Mouse (Mus musculus) heart, embryonic 16.5 days (tissue): ENCODE data around the gene Metrn. TPM values are rescaled to one million over a fixed set of nuclear protein-coding genes. Genes with fewer than 3 reads are reported as not detected.

Source experiments
- ATAC-seq: fragments of 200-750 bp; cut with Nextera tagmentation; replicated peaks from 2 replicates; pipeline ENCODE4 v1.8.0; 2017; ENCODE audit warnings: moderate number of reproducible peaks; ENCODE audit not compliant: insufficient read depth, low FRiP score; ENCODE audit errors: extremely low read depth
- H3K27ac ChIP-seq: fragments of 300-500 bp; sonication (generic); 2 replicates; pipeline ENCODE4 v1.5.1; 2014; ENCODE audit warnings: mild to moderate bottlenecking, low read length, control low read depth, moderate library complexity
- H3K27me3 ChIP-seq: fragments of 300-500 bp; sonication (generic); 2 replicates; pipeline ENCODE4 v1.6.1; 2014; ENCODE audit warnings: low read length, mixed read lengths; ENCODE audit not compliant: control insufficient read depth, insufficient read depth
- H3K36me3 ChIP-seq: fragments of 300-500 bp; sonication (generic); 2 replicates; pipeline ENCODE4 v1.6.1; 2014; ENCODE audit not compliant: control insufficient read depth, insufficient read depth
- H3K4me1 ChIP-seq: fragments of 300-500 bp; sonication (generic); 2 replicates; pipeline ENCODE4 v1.6.1; 2014; ENCODE audit warnings: low read length, mixed read lengths; ENCODE audit not compliant: control insufficient read depth, insufficient read depth
- H3K4me2 ChIP-seq: fragments of 300-500 bp; sonication (generic); 2 replicates; pipeline ENCODE4 v1.6.1; 2014; ENCODE audit warnings: low read depth, mild to moderate bottlenecking, control low read depth, low read length
- H3K4me3 ChIP-seq: fragments of 300-500 bp; sonication (generic); 2 replicates; pipeline ENCODE4 v1.5.1; 2014; ENCODE audit warnings: mild to moderate bottlenecking, control low read depth, low read length
- H3K9ac ChIP-seq: fragments of 300-500 bp; sonication (generic); 2 replicates; pipeline ENCODE4 v1.6.1; 2014; ENCODE audit warnings: low read length, control low read depth
- H3K9me3 ChIP-seq: fragments of 300-500 bp; sonication (generic); replicated peaks from 2 replicates; pipeline ENCODE4 v1.6.1; 2016; ENCODE audit warnings: low read length; ENCODE audit not compliant: control insufficient read depth
- WGBS: fragments of 180-500 bp; shearing (Covaris S2); extraction: QIAGEN DNeasy Blood & Tissue Kit; methylation state at CpG from one replicate; pipeline ENCODE4 v1.1.7; 2014; 5-methylcytosine and 5-hydroxymethylcytosine counted together
- polyA plus RNA-seq: library from polyadenylated mRNA; unstranded; fragments of >200 nt; fragmentation: Nextera tagmentation; extraction: Ambion mirVana; gene quantifications from 2 replicates; pipeline ENCODE4 v1.2.1, GENCODE M21; 2015

Gene Metrn
- polyA plus RNA-seq, 1 experiment from 2014 or later = 25.6 TPM

GRCm38 (mm10) chr17:25755627-25756377 lies 41.1 kb downstream of the Metrn start:
- no peaks in the 10 kb centered on the region for H3K9me3 ChIP-seq
- H3K4me1 ChIP-seq = 0 out of 2 replicates have a peak, but pooled peaks cover 4% of the 10 kb centered on the region
- no peak overlapping the region for H3K27ac ChIP-seq
- no peak overlapping the region for H3K4me2 ChIP-seq
- H3K9ac ChIP-seq = no peak overlapping the region
- no peak overlapping the region for H3K4me3 ChIP-seq
- 0 out of 2 replicates have a peak, but pooled peaks cover 2% of the 10 kb centered on the region for H3K27me3 ChIP-seq
- no peaks in the 10 kb centered on the region for H3K36me3 ChIP-seq
- 0 out of 2 replicates have a peak, but pooled peaks have one; percentile 12 for ATAC-seq
- 37% methylated on average over 4 of the region's 4 CpGs for WGBS

GRCm38 (mm10) chr17:25755086-25755485 lies 41.9 kb downstream of the Metrn start:
- Histone ChIP-seq H3K27ac (no peak overlapping the region), H3K36me3 (no peaks in the 10 kb centered on the region), H3K4me1 (0 out of 2 replicates have a peak, but pooled peaks cover 4% of the 10 kb centered on the region), H3K9me3 (no peaks in the 10 kb centered on the region), H3K4me2 (no peak overlapping the region), H3K4me3 (no peak overlapping the region), H3K9ac (no peak overlapping the region), H3K27me3 (0 out of 2 replicates have a peak, but pooled peaks cover 2% of the 10 kb centered on the region)
- WGBS = 76% methylated on average over 4 of the region's 4 CpGs
- ATAC-seq = no peak

DNA sequence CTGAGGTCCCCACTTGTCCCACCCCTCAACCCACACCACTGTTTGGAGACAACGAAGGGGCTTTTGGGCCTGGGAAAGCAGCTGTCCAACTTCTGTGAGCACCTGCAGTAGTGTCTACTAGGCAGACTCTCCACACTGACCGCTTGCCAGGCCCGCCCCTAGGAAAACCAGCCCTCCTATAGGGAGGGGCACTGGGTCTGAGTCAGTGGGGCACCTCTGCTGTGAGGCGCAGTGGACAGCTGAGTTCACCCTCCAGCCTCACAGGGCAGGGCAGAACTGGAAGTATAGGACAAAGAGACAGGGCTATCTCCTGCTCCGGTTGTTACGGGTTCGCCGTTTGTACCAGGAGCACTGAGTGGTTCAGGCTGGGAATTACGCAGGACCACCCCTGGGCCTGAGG lies 42.7 kb downstream of the Metrn start, which contains the start of gene Msln:
Msln (minus strand) TSS at position 138 of the 400 bp plus-strand sequence.
- Histone ChIP-seq H3K9ac (no peak within 1 kb of the TSS), H3K4me3 (no peak within 1 kb of the TSS), H3K36me3 (no peaks in the 10 kb centered on the region), H3K27me3 (no peaks in the 10 kb centered on the region), H3K9me3 (no peaks in the 10 kb centered on the region), H3K4me2 (no peak within 1 kb of the TSS), H3K4me1 (0 out of 2 replicates have a peak, but pooled peaks cover 4% of the 10 kb centered on the region), H3K27ac (no peak within 1 kb of the TSS)
- ATAC-seq = no peak
- WGBS = 76% methylated on average over 9 of the region's 9 CpGs

DNA sequence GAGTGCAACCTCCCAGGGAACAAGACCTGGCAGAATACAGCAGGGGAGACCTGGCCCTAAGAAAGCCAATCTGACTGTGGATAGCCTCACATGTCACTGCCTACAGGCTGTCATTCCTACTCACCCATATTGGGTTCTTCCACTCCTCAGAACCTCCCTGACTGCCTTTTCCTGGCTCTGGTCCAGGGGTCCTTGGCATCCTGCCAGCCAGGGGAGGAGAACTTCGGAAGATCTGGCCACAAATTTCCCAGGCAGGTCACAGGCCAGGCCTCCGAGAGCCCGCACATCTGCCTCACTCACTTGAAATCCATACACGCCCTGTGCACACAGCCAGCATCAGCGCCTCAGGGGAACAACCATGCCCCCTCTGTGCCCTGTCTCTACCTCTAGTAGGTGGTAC lies 45.5 kb downstream of the Metrn start:
- Histone ChIP-seq H3K9ac (no peak overlapping the region), H3K36me3 (no peaks in the 10 kb centered on the region), H3K9me3 (no peaks in the 10 kb centered on the region), H3K27ac (no peak overlapping the region), H3K4me2 (no peak overlapping the region), H3K4me3 (no peak overlapping the region), H3K27me3 (no peaks in the 10 kb centered on the region), H3K4me1 (0 out of 2 replicates have a peak, but pooled peaks cover 4% of the 10 kb centered on the region)
- no peak for ATAC-seq
- WGBS = 17% methylated on average over 5 of the region's 5 CpGs

DNA sequence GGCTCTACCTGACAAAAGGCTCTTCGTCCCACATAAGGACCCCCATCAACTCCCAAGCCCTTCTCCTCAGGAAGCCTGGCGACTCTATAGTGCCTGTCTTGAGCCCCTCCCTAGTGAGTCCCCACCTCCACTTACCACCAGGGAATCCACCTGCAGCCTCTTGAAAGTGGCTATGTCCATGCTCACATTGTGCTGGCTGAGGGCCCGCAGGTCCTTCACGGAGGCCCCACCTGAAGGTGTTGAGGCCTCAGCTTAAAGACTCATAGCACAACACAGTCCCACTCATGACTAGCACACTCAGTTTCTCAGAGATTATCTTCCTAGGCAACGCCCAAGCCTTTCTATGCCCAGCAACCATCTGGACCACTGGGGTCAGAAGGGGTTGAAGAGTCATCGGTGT lies 47.6 kb downstream of the Metrn start:
- Histone ChIP-seq H3K27ac (no peak overlapping the region), H3K9ac (no peak overlapping the region), H3K4me2 (no peak overlapping the region), H3K4me3 (no peak overlapping the region), H3K36me3 (no peaks in the 10 kb centered on the region), H3K4me1 (0 out of 2 replicates have a peak, but pooled peaks cover 4% of the 10 kb centered on the region), H3K27me3 (no peaks in the 10 kb centered on the region), H3K9me3 (no peaks in the 10 kb centered on the region)
- 73% methylated on average over 6 of the region's 6 CpGs for WGBS
- ATAC-seq = no peak

DNA sequence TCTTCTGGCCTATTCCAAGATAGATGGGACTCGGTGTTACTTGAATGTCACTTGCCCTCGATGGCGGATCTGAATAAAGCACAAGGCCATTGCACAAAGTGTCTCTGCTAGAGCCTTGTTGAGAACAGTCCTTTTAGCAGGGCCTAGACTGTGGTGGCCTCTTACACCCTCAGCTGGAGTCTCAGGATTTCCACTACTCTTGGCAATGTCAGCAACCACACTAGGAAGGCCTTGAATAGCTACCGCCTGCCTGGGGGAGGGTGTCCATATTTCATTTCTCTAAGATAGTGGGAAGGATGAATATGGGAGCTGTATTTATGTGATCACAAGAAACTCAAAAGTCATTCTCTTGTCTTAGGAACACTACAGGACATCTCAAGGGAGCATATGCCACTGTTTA lies 48.7 kb downstream of the Metrn start:
- no peaks in the 10 kb centered on the region for H3K36me3 ChIP-seq
- no peak overlapping the region for H3K4me3 ChIP-seq
- H3K4me2 ChIP-seq = no peak overlapping the region
- H3K27ac ChIP-seq = no peak overlapping the region
- ATAC-seq = no peak
- H3K9me3 ChIP-seq = no peaks in the 10 kb centered on the region
- no peaks in the 10 kb centered on the region for H3K27me3 ChIP-seq
- 0 out of 2 replicates have a peak, but pooled peaks cover 4% of the 10 kb centered on the region for H3K4me1 ChIP-seq
- WGBS = 82% methylated on average over 4 of the region's 4 CpGs
- no peak overlapping the region for H3K9ac ChIP-seq

GRCm38 (mm10) chr17:25744311-25744710 lies 52.6 kb downstream of the Metrn start:
- no peak overlapping the region for H3K27ac ChIP-seq
- H3K4me3 ChIP-seq = no peak overlapping the region
- WGBS = 69% methylated on average over 10 of the region's 10 CpGs
- H3K9me3 ChIP-seq = no peaks in the 10 kb centered on the region
- ATAC-seq = no peak
- no peaks in the 10 kb centered on the region for H3K27me3 ChIP-seq
- H3K4me2 ChIP-seq = no peak overlapping the region
- H3K36me3 ChIP-seq = no peaks in the 10 kb centered on the region
- H3K4me1 ChIP-seq = no peaks in the 10 kb centered on the region
- no peak overlapping the region for H3K9ac ChIP-seq

DNA sequence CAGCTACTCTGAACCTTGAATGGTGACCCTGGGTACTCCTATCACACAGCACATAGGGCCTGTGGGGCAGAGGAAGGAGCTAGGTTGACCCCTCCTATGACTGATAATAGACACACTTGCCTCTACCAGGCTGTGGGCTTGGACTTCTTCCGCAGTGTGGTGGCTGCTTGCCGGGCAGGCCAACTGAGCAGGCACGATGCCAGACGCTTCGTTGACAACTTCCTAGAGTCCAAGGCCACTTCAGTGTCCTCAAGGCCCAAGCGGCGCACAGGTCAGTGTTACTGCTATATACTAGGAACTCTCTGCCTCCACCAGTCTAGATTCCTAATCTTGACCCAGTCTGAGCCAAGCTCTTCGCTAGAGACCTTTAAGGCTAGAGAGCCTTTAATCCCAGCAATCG lies 53.1 kb downstream of the Metrn start:
- no peak for ATAC-seq
- no peak overlapping the region for H3K27ac ChIP-seq
- 81% methylated on average over 9 of the region's 9 CpGs for WGBS

More for the DNA sequence above, 53.1 kb downstream of the Metrn start:
- no peak overlapping the region for H3K4me3 ChIP-seq
- H3K4me2 ChIP-seq = no peak overlapping the region
- no peaks in the 10 kb centered on the region for H3K9me3 ChIP-seq
- H3K36me3 ChIP-seq = no peaks in the 10 kb centered on the region
- H3K9ac ChIP-seq = no peak overlapping the region
- H3K4me1 ChIP-seq = no peaks in the 10 kb centered on the region
- H3K27me3 ChIP-seq = no peaks in the 10 kb centered on the region
